Mouse (Mus musculus) layer of hippocampus, adult 2 months (tissue): ENCODE measurements at regions not wholly inside any gene's neighbourhood (a gene's known extent, or its start where the extent isn't known, plus 50 kb on each side); places are given as distances from the start of the nearest gene placed in this dataset.
A peak's percentile ranks its signal among the peaks of the same experiment; 100 is the strongest.

ENCODE experiments used
- DNase-seq, 2 experiments: peaks; one replicate each; pipeline ENCODE4 v3.0.0; 2022; ENCODE audit warnings: low spot score in 2 of 2
- H3K27ac ChIP-seq: fragments of 200-600 bp; 2 replicates; pipeline ENCODE4 v1.8.1; 2022
- H3K4me3 ChIP-seq: fragments of 200-600 bp; 2 replicates; pipeline ENCODE4 v1.8.1; 2022; ENCODE audit warnings: mild to moderate bottlenecking
- CTCF ChIP-seq: fragments of 200-600 bp; conservative IDR thresholded peaks from 2 replicates; pipeline ENCODE4 v1.8.1; 2022; ENCODE audit warnings: antibody characterized with exemption, mild to moderate bottlenecking, moderate library complexity

- no peak for TF ChIP-seq CTCF
- Histone ChIP-seq H3K4me3 (no peak overlapping the region), H3K27ac (no peak overlapping the region)
- DNase-seq = peak in 1 of 2 experiments; percentile 28
These were observed 167.6 kb downstream of the Tgfb2 start for GRCm38 (mm10) chr1:186538233-186538632.

- Histone ChIP-seq H3K4me3 (no peak overlapping the region), H3K27ac (no peak overlapping the region)
- DNase-seq = no peak
- TF ChIP-seq CTCF = no peak
These were observed 189.8 kb downstream of the Tgfb2 start for GRCm38 (mm10) chr1:186515976-186516375.

GRCm38 (mm10) chr1:186515071-186515470, 190.7 kb downstream of the Tgfb2 start:
- DNase-seq = no peak
- Histone ChIP-seq H3K4me3 (no peak overlapping the region), H3K27ac (no peak overlapping the region)
- TF ChIP-seq CTCF = no peak

GRCm38 (mm10) chr1:186513861-186514260, 191.9 kb downstream of the Tgfb2 start:
- no peak for DNase-seq
- no peak for TF ChIP-seq CTCF
- Histone ChIP-seq H3K4me3 (no peak overlapping the region), H3K27ac (no peak overlapping the region)

- no peak overlapping the region for H3K4me3 ChIP-seq
- no peak overlapping the region for H3K27ac ChIP-seq
- no peak for TF ChIP-seq CTCF
- no peak for DNase-seq
These were observed 195.3 kb downstream of the Tgfb2 start for GRCm38 (mm10) chr1:186510531-186510930.

- DNase-seq = no peak
- Histone ChIP-seq H3K27ac (no peak overlapping the region), H3K4me3 (no peak overlapping the region)
- TF ChIP-seq CTCF = no peak
These were observed 197.4 kb downstream of the Tgfb2 start for GRCm38 (mm10) chr1:186508358-186508757.

GRCm38 (mm10) chr1:186507956-186508355, 197.8 kb downstream of the Tgfb2 start:
- no peak for DNase-seq
- TF ChIP-seq CTCF = no peak
- no peak overlapping the region for H3K27ac ChIP-seq

GRCm38 (mm10) chr1:186506517-186506916, 199.3 kb downstream of the Tgfb2 start:
- no peak for TF ChIP-seq CTCF
- DNase-seq = no peak
- no peak overlapping the region for H3K4me3 ChIP-seq
- H3K27ac ChIP-seq = no peak overlapping the region

More at GRCm38 (mm10) chr1:186507956-186508355, 197.8 kb downstream of the Tgfb2 start:
- no peak overlapping the region for H3K4me3 ChIP-seq

GRCm38 (mm10) chr1:186505912-186506311, 199.9 kb downstream of the Tgfb2 start:
- DNase-seq = no peak
- no peak overlapping the region for H3K27ac ChIP-seq
- H3K4me3 ChIP-seq = no peak overlapping the region
- no peak for TF ChIP-seq CTCF

GRCm38 (mm10) chr1:186505051-186505711, 200.6 kb downstream of the Tgfb2 start:
- Histone ChIP-seq H3K4me3 (no peak overlapping the region), H3K27ac (no peak overlapping the region)
- DNase-seq = no peak
- no peak for TF ChIP-seq CTCF

GRCm38 (mm10) chr1:186501726-186502125, 204.1 kb downstream of the Tgfb2 start:
- no peak for TF ChIP-seq CTCF
- no peak for DNase-seq
- Histone ChIP-seq H3K4me3 (no peak overlapping the region), H3K27ac (no peak overlapping the region)

GRCm38 (mm10) chr1:186497872-186498271, 207.9 kb downstream of the Tgfb2 start:
- no peak for TF ChIP-seq CTCF
- no peak overlapping the region for H3K27ac ChIP-seq
- H3K4me3 ChIP-seq = no peak overlapping the region
- no peak for DNase-seq

GRCm38 (mm10) chr1:186497333-186497732, 208.5 kb downstream of the Tgfb2 start:
- H3K4me3 ChIP-seq = no peak overlapping the region
- no peak for TF ChIP-seq CTCF
- no peak overlapping the region for H3K27ac ChIP-seq
- no peak for DNase-seq

- TF ChIP-seq CTCF = no peak
- no peak for DNase-seq
- Histone ChIP-seq H3K4me3 (no peak overlapping the region), H3K27ac (no peak overlapping the region)
These were observed 211.4 kb downstream of the Tgfb2 start for GRCm38 (mm10) chr1:186494411-186494783.
